Mouse (Mus musculus) hindbrain, embryonic 16.5 days (tissue): Measurements from ENCODE around the gene Gpr4. TPM values are rescaled to one million over a fixed set of nuclear protein-coding genes. Genes with fewer than 3 reads are reported as not detected.
A peak's percentile ranks its signal among the peaks of the same experiment; 100 is the strongest.

Experiments used
- ATAC-seq: fragments of 200-750 bp; cut with Nextera tagmentation; 2 replicates; pipeline ENCODE4 v1.8.0; 2017; ENCODE audit warnings: moderate TSS enrichment, moderate library complexity
- H3K27ac ChIP-seq: fragments of 300-500 bp; sonication (generic); 2 replicates; pipeline ENCODE4 v1.5.1; 2014; ENCODE audit warnings: low read depth, mild to moderate bottlenecking, control low read depth, low read length, moderate library complexity
- H3K27me3 ChIP-seq: fragments of 300-500 bp; sonication (generic); replicated peaks from 2 replicates; pipeline ENCODE4 v1.6.1; 2014; ENCODE audit warnings: low read length; ENCODE audit not compliant: control insufficient read depth, insufficient read depth
- H3K36me3 ChIP-seq: fragments of 300-500 bp; sonication (generic); 2 replicates; pipeline ENCODE4 v1.6.1; 2014; ENCODE audit warnings: mild to moderate bottlenecking, low read length, moderate library complexity, mixed read lengths; ENCODE audit not compliant: control insufficient read depth, insufficient read depth
- H3K4me1 ChIP-seq: fragments of 300-500 bp; sonication (generic); 2 replicates; pipeline ENCODE4 v1.6.1; 2014; ENCODE audit warnings: low read depth, low read length; ENCODE audit not compliant: control insufficient read depth, insufficient read depth
- H3K4me2 ChIP-seq: fragments of 300-500 bp; sonication (generic); 2 replicates; pipeline ENCODE4 v1.6.1; 2014; ENCODE audit warnings: mild to moderate bottlenecking, low read length, control low read depth, moderate library complexity
- H3K4me3 ChIP-seq: fragments of 300-500 bp; sonication (generic); 2 replicates; pipeline ENCODE4 v1.5.1; 2014; ENCODE audit warnings: mild to moderate bottlenecking, low read length, control low read depth, moderate library complexity
- H3K9ac ChIP-seq: fragments of 300-500 bp; sonication (generic); 2 replicates; pipeline ENCODE4 v1.6.1; 2014; ENCODE audit warnings: low read depth, mild to moderate bottlenecking, control low read depth, low read length, moderate library complexity
- H3K9me3 ChIP-seq: fragments of 300-500 bp; sonication (generic); 2 replicates; pipeline ENCODE4 v1.6.1; 2014; ENCODE audit warnings: mild to moderate bottlenecking, low read length, moderate library complexity; ENCODE audit not compliant: control insufficient read depth
- WGBS: fragments of 180-500 bp; shearing (Covaris S2); extraction: QIAGEN DNeasy Blood & Tissue Kit; methylation state at CpG from one replicate; pipeline ENCODE4 v1.1.7; 2014; 5-methylcytosine and 5-hydroxymethylcytosine counted together
- polyA plus RNA-seq: library from polyadenylated mRNA; unstranded; fragments of >200 nt; fragmentation: Nextera tagmentation; extraction: Ambion mirVana; gene quantifications from 2 replicates; pipeline ENCODE4 v1.2.1, GENCODE M21; 2015

The Gpr4 gene
- 3.1 and 4.4 TPM in 2 replicates for polyA plus RNA-seq

- Histone ChIP-seq H3K4me2 (peak within 1 kb of the TSS; percentile 90), H3K27ac (no peak within 1 kb of the TSS), H3K4me1 (peaks cover 8% of the 10 kb centered on the region), H3K36me3 (no peaks in the 10 kb centered on the region), H3K4me3 (peak within 1 kb of the TSS; percentile 55), H3K9me3 (no peaks in the 10 kb centered on the region), H3K27me3 (no peaks in the 10 kb centered on the region; the same call in 1 of the 2 replicates), H3K9ac (peak within 1 kb of the TSS; percentile 71)
- 2% methylated on average over 29 of the region's 30 CpGs for WGBS
- ATAC-seq, result peak; percentile 68
Observed at GRCm38 (mm10) chr7:19211996-19212755, at the start of gene Gpr4. Gene Gpr4 (plus strand): TSS chr7:19212538.

GRCm38 (mm10) chr7:19162928-19163327 is 49.4 kb upstream of the Gpr4 start:
- no peaks in the 10 kb centered on the region for H3K36me3 ChIP-seq
- peaks cover 2% of the 10 kb centered on the region; the same call in 1 of the 2 replicates for H3K9me3 ChIP-seq
- ATAC-seq, result no peak
- no peak overlapping the region for H3K4me2 ChIP-seq
- no peak overlapping the region for H3K9ac ChIP-seq
- 87% methylated on average over 7 of the region's 7 CpGs for WGBS
- H3K27ac ChIP-seq, result no peak overlapping the region
- H3K27me3 ChIP-seq, result peaks cover 9% of the 10 kb centered on the region
- H3K4me1 ChIP-seq, result peaks cover 16% of the 10 kb centered on the region
- H3K4me3 ChIP-seq, result no peak overlapping the region

GRCm38 (mm10) chr7:19163752-19164151 is 48.6 kb upstream of the Gpr4 start:
- Histone ChIP-seq H3K4me2 (0 out of 2 replicates have a peak overlapping the region, but pooled peaks have one; percentile 1), H3K27me3 (peaks cover 9% of the 10 kb centered on the region), H3K9me3 (peaks cover 2% of the 10 kb centered on the region; the same call in 1 of the 2 replicates), H3K36me3 (no peaks in the 10 kb centered on the region), H3K4me1 (peaks cover 16% of the 10 kb centered on the region), H3K27ac (no peak overlapping the region), H3K9ac (no peak overlapping the region), H3K4me3 (no peak overlapping the region; the same call in 1 of the 2 replicates)
- ATAC-seq, result no peak
- 28% methylated on average over 12 of the region's 12 CpGs for WGBS

GRCm38 (mm10) chr7:19164189-19164588 is 48.1 kb upstream of the Gpr4 start:
- Histone ChIP-seq H3K4me3 (no peak overlapping the region; the same call in 1 of the 2 replicates), H3K27me3 (peaks cover 9% of the 10 kb centered on the region), H3K9me3 (peaks cover 2% of the 10 kb centered on the region; the same call in 1 of the 2 replicates), H3K27ac (no peak overlapping the region), H3K4me1 (peaks cover 16% of the 10 kb centered on the region), H3K36me3 (no peaks in the 10 kb centered on the region), H3K9ac (no peak overlapping the region), H3K4me2 (0 out of 2 replicates have a peak overlapping the region, but pooled peaks have one; percentile 1)
- 0% methylated on average over 6 of the region's 6 CpGs for WGBS
- no peak for ATAC-seq

- H3K27me3 ChIP-seq, result peaks cover 7% of the 10 kb centered on the region
- WGBS, result 3% methylated on average over 13 of the region's 13 CpGs
- no peak for ATAC-seq
Observed at GRCm38 (mm10) chr7:19164978-19165377, 47.4 kb upstream of the Gpr4 start.

GRCm38 (mm10) chr7:19165656-19166423 is 46.5 kb upstream of the Gpr4 start, which contains the start of gene Gipr:
Gene Gipr (minus strand): TSS chr7:19166127.
- H3K27me3 ChIP-seq, result peaks cover 7% of the 10 kb centered on the region
- peak within 1 kb of the TSS; percentile 38 for H3K4me2 ChIP-seq
- H3K4me1 ChIP-seq, result peaks cover 6% of the 10 kb centered on the region; the same call in 1 of the 2 replicates
- WGBS, result 14% methylated on average over 11 of the region's 14 CpGs
- H3K9ac ChIP-seq, result peak within 1 kb of the TSS; percentile 18; the same call in 1 of the 2 replicates
- 0 out of 2 replicates have a peak, but pooled peaks have one; percentile 19 for ATAC-seq
- H3K36me3 ChIP-seq, result no peaks in the 10 kb centered on the region
- peaks cover 2% of the 10 kb centered on the region; the same call in 1 of the 2 replicates for H3K9me3 ChIP-seq
- no peak within 1 kb of the TSS for H3K27ac ChIP-seq
- H3K4me3 ChIP-seq, result no peak within 1 kb of the TSS

More at GRCm38 (mm10) chr7:19164978-19165377, 47.4 kb upstream of the Gpr4 start:
- Histone ChIP-seq H3K36me3 (no peaks in the 10 kb centered on the region), H3K4me1 (peaks cover 10% of the 10 kb centered on the region), H3K4me3 (no peak overlapping the region), H3K9me3 (peaks cover 2% of the 10 kb centered on the region; the same call in 1 of the 2 replicates), H3K27ac (no peak overlapping the region), H3K9ac (no peak overlapping the region), H3K4me2 (peak overlapping the region; percentile 38)

- Histone ChIP-seq H3K9ac (no peak overlapping the region), H3K9me3 (peaks cover 2% of the 10 kb centered on the region; the same call in 1 of the 2 replicates), H3K4me3 (no peak overlapping the region), H3K27ac (no peak overlapping the region), H3K27me3 (peaks cover 7% of the 10 kb centered on the region), H3K36me3 (no peaks in the 10 kb centered on the region), H3K4me2 (no peak overlapping the region), H3K4me1 (peaks cover 9% of the 10 kb centered on the region; the same call in 1 of the 2 replicates)
- WGBS, result 91% methylated on average over 3 of the region's 3 CpGs
- ATAC-seq, result no peak
Observed at GRCm38 (mm10) chr7:19166990-19167389, 45.3 kb upstream of the Gpr4 start.

GRCm38 (mm10) chr7:19169506-19169905 is 42.8 kb upstream of the Gpr4 start:
- no peak overlapping the region for H3K4me2 ChIP-seq
- ATAC-seq, result no peak
- H3K36me3 ChIP-seq, result no peaks in the 10 kb centered on the region
- 60% methylated on average over 10 of the region's 10 CpGs for WGBS
- H3K4me3 ChIP-seq, result no peak overlapping the region
- H3K4me1 ChIP-seq, result peaks cover 9% of the 10 kb centered on the region; the same call in 1 of the 2 replicates
- no peak overlapping the region; the same call in 1 of the 2 replicates for H3K27ac ChIP-seq
- no peak overlapping the region for H3K9ac ChIP-seq
- peaks cover 2% of the 10 kb centered on the region; the same call in 1 of the 2 replicates for H3K9me3 ChIP-seq
- H3K27me3 ChIP-seq, result peaks cover 3% of the 10 kb centered on the region; the same call in 1 of the 2 replicates
